ENCODE assay signal across 21 mouse cellular contexts in genomic region chr2:118708472-118708871, GRCm38 (mm10). TPM values are rescaled to one million over a fixed set of nuclear protein-coding genes. Genes with fewer than 3 reads are reported as not detected.
"Had no signal": no experiment of that assay in that cellular context is flagged by ENCODE, and none has a peak within 500 bp of the region (broad histone marks: within the 10 kb centered on the region; RNA-seq: fewer than 3 reads in every experiment).

No protein-coding gene starts in this region.

- H3K36me3 ChIP-seq: liver, embryonic 15.5 days; lung, embryonic 15.5 days; midbrain, embryonic 13.5 days; midbrain, embryonic 15.5 days; neural tube, embryonic 12.5 days; stomach, embryonic 15.5 days had no signal

- DNase-seq: liver, postnatal 0 days; lung, adult 2 months; lung, postnatal 36 days; right cerebral cortex, postnatal 14 days; thymus, adult 2 months; thymus, postnatal 25 days; thymus, postnatal 4 days had no signal

- H3K27ac ChIP-seq: liver, embryonic 15.5 days; lung, embryonic 15.5 days; macrophage; midbrain, embryonic 13.5 days; midbrain, embryonic 15.5 days; neural tube, embryonic 12.5 days; stomach, embryonic 15.5 days; stomach, postnatal 0 days had no signal

- H3K4me3 ChIP-seq: liver, embryonic 15.5 days; lung, embryonic 15.5 days; megakaryocyte, embryonic 14.5 days; midbrain, embryonic 13.5 days; midbrain, embryonic 15.5 days; neural tube, embryonic 12.5 days; stomach, embryonic 15.5 days had no signal

RNA-seq across cellular contexts. Expression of gene Ankrd63, which starts 4.7 kb away (rescaled TPM):
- total RNA-seq: monocyte, adult 5-6 weeks had no signal
- polyA plus RNA-seq: macrophage; midbrain, embryonic 11.5 days; midbrain, embryonic 15.5 days; midbrain, postnatal 0 days; neural tube, embryonic 12.5 days; neural tube, embryonic 14.5 days had no signal

RNA-seq across cellular contexts. Expression of gene Pak6, which starts 45.4 kb away (rescaled TPM):
- total RNA-seq: monocyte, adult 5-6 weeks had no signal
- polyA plus RNA-seq: macrophage had no signal

RNA-seq across cellular contexts. Expression of gene Ccdc9b, which starts 54.0 kb away (rescaled TPM):
- total RNA-seq: neutrophil, adult 5-6 weeks had no signal
